In genomic region chr2:172395961-172396360, GRCm38 (mm10) we compare ENCODE assay signal across 1 mouse cellular context.
TF ChIP-seq lines count a peak whose summit lies in the region.

No protein-coding gene starts in this region.

TF ChIP-seq in ES-E14, 5 proteins besides CTCF, POLR2A, EP300 and RAD21:
- TF ChIP-seq HCFC1 (IDR thresholded peaks at IDR 0.05; ENCODE audit: borderline replicate concordance, insufficient read depth, low read length) (no peak), MAFK (IDR thresholded peaks at IDR 0.05; ENCODE audit: insufficient read depth, low read depth, low read length) (no peak), ZC3H11A (IDR thresholded peaks at IDR 0.05; ENCODE audit: borderline replicate concordance, low read depth, low read length) (no peak), ZNF384 (IDR thresholded peaks at IDR 0.05; ENCODE audit: low read depth, low read length) (no peak)
